Mouse (Mus musculus) left cerebral cortex, adult 2 months (tissue): Measurements from ENCODE around the gene Olfr510. TPM values are rescaled to one million over a fixed set of nuclear protein-coding genes. Genes with fewer than 3 reads are reported as not detected.
"Not testable (repeated sequence)": the region's sequence is repeated elsewhere in the genome, so short reads cannot be mapped to it uniquely, and the experiment has no call there.

Source experiments
- DNase-seq, 2 experiments: peaks; one replicate each; pipeline ENCODE4 v3.0.0; 2021 to 2022; ENCODE audit warnings: low spot score in 2 of 2, mixed read lengths in 1 of 2; ENCODE audit errors: extremely low spot score in 1 of 2
- H3K27ac ChIP-seq: fragments of 200-600 bp; 2 replicates; pipeline ENCODE4 v1.8.1; 2022
- H3K4me3 ChIP-seq: fragments of 200-600 bp; 2 replicates; pipeline ENCODE4 v1.8.1; 2022
- CTCF ChIP-seq: fragments of 200-600 bp; IDR thresholded peaks from 2 replicates; pipeline ENCODE4 v1.8.1; 2022; ENCODE audit warnings: antibody characterized with exemption, mild to moderate bottlenecking, moderate library complexity
- intact Hi-C: fragments of 180-260 bp; cut with DNase I; formaldehyde crosslinking; loops from one replicate; pipeline ENCODE4 v1.15.1; 2025
- long read RNA-seq, 2 experiments: library from polyadenylated mRNA; stranded (forward); transcript quantifications; one replicate each; pipeline ENCODE4 v2.0.0; 2021; ENCODE audit warnings: borderline mapping rate in 2 of 2
- total RNA-seq, 2 experiments: library from RNA; stranded (reverse); gene quantifications; 2 replicates each; pipeline ENCODE4 v1.2.3; 2021

The Olfr510 gene
- not detected for total RNA-seq
- long read RNA-seq, experiment 1, result 0 reads
- long read RNA-seq, experiment 2, result 0 reads

DNA sequence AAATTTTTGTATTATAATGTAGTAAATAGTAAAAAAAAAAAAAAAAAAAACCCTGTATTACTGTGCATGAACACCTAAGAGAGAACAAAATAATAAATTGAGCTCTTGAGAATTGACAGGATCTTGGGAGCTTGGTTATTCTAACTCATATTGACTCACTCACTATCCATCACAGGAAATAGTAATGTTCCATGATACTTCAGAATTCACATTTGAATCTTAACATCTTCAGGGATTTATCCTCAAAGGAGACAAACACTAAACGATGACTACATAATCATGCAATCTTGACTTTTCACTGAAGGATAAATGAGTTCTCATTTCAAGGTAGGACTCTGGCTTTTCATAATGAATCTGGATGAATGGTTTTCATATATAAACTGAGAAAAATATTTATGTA lies at the start of gene Olfr510:
Olfr510 (plus strand) TSS at position 301 of the 400 bp plus-strand sequence.
- no peak for DNase-seq
- Histone ChIP-seq H3K4me3 (no peak within 1 kb of the TSS), H3K27ac (no peak within 1 kb of the TSS)
- intact Hi-C loops, result no loop called here
- TF ChIP-seq CTCF, result no peak

DNA sequence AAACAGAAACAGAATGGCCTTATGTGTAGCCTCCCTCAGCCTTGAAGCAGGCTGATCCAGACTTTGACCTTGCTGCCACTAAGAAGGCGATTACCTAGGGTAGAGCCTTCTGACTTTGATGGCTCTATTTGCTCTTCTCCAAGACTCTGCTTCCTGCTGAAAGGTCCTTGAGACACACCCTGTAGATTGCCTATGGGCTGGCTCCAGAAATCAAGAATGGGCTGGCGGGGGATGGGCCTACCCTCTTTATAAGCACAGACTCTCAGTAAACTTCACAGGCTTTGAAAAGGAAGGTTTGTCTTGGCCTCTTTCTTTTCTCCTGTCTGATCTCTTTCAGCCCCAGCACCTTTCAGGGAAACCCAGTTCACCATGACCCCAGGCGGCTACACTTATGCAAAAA lies 49.4 kb upstream of the Olfr510 start:
- intact Hi-C loops, H3K27ac ChIP-seq, H3K4me3 ChIP-seq, DNase-seq: not testable (repeated sequence)

DNA sequence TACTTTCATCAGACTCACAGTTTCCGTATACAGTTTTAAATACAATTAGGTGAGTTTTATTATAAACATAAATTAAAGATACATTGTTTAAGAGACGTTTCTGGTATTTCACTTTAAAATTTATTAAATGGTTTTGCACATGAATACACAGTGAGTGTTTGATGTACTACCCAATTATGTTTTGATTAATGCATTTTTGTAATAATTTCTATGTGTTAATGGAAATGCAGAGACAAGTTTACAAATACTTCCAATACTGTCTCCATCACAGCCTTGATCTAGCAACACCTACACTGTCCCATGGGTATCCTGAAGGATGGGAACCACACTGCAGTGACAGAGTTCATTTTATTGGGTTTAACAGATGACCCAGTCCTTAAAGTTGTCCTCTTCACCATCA lies 44.7 kb upstream of the Olfr510 start, which contains the start of gene Olfr507:
Olfr507 (plus strand) TSS at position 301 of the 400 bp plus-strand sequence.
- intact Hi-C loops, result no loop called here
- no peak for TF ChIP-seq CTCF

DNA sequence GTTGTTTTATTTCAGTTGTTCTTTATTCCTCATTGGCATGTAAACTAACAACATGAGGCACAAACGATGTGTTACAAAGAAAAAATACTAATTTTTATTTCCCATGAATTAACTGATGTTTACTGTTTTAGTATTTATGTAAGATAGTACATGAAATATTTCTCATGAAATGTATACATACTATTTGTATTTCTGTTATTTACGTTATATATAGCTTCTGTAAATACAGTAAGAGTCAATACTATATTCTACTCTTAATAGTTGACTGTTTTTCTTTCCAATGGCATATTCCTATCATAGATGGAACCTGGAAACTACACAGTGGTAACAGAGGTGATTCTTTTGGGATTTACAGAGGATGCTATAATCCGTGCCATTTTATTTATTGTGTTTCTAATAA lies 36.5 kb upstream of the Olfr510 start, which contains the start of gene Olfr508:
Olfr508 (plus strand) TSS at position 301 of the 400 bp plus-strand sequence.
- intact Hi-C loops, result no loop called here
- H3K27ac ChIP-seq, result no peak within 1 kb of the TSS
- H3K4me3 ChIP-seq, result no peak within 1 kb of the TSS
- no peak for DNase-seq
- no peak for TF ChIP-seq CTCF

More for the DNA sequence above, 44.7 kb upstream of the Olfr510 start, which contains the start of gene Olfr507:
- no peak for DNase-seq
- H3K4me3 ChIP-seq, result no peak within 1 kb of the TSS
- H3K27ac ChIP-seq, result no peak within 1 kb of the TSS

DNA sequence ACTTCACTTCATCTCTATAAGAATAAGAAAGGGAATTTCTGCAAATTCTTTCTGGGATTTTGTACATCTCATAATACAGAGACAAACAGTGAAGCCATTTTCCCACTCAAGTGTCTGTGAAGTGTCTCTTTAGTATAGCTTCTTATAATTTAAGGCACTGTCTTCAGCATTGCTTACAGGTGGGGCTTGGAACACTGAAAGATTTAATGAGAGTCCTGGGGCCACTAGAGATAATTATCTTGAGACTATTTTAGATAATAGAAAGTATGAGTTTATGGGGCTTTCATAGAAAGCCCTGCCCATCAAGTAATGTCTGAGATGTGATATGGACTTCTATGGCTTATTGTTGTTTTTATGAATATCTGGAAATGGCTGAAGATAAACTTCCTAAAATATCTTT lies 14.4 kb upstream of the Olfr510 start, which contains the start of gene Olfr509:
Olfr509 (minus strand) TSS at position 101 of the 400 bp plus-strand sequence.
- intact Hi-C loops, result no loop called here
- Histone ChIP-seq H3K27ac (no peak within 1 kb of the TSS), H3K4me3 (no peak within 1 kb of the TSS)
- DNase-seq, result no peak
- TF ChIP-seq CTCF, result no peak

DNA sequence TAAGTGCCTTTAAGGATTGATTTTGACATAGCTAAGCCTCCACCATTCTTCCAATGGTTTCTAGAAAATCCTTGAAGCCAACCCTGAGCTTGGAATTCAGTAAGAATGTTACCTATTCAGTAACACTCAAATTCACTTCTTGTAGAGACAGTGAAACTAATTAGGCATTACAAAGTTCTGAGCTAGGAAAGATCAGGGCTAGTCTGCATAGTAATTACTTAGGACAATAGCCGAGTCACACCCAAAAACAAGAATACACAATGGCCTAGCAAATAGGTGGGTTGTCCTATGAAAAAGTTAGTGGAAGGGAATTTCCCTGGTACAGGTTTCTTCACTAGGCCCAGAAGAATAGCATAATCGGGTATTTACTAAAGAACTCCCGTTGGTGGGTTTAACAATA lies 3.8 kb upstream of the Olfr510 start:
- Histone ChIP-seq H3K4me3 (no peak overlapping the region), H3K27ac (no peak overlapping the region)
- intact Hi-C loops, result no loop called here
- no peak for TF ChIP-seq CTCF
- no peak for DNase-seq

DNA sequence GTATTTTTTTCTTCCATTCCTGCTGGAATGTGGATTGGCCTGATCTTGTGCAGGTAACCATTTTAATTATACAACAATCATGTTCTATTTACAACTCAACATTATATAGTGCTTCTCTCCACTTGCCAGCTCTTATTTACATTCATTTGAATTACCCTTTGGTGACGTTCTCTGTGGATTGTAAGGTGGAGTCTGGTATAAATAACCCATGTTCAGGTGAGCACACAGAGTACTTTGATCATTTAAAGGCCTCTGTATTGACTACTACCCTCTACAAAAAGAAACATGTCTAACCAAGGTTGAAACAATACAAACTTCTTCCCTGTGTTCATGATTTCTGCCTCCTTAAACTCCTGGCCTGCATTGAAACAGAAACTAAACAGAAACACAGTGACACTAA lies 4.8 kb downstream of the Olfr510 start:
- no peak overlapping the region for H3K27ac ChIP-seq
- intact Hi-C loops, result no loop called here
- DNase-seq, result no peak
- TF ChIP-seq CTCF, result no peak
- no peak overlapping the region for H3K4me3 ChIP-seq

DNA sequence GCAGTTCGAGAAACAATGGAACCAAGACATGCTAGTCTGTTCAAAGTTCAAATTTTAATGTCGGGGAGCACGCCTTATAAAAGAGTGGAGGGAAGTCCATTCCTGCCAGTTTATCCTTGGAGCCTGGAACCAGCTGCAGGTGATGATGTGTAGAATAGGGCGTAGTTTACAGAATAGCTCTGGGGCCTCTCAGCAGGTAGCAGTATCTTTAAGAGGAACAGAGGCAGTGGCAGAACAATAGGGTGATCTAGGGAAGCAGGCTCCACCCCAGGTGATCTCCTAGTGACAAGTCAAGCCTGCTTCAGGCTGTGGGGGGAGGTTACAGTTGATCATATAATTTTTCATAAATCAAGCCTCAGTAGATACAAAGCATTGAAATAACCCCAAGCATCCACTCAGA lies 12.7 kb downstream of the Olfr510 start:
- H3K27ac ChIP-seq, result no peak overlapping the region
- H3K4me3 ChIP-seq, result no peak overlapping the region
- intact Hi-C loops, result no loop called here
- DNase-seq, result no peak
- TF ChIP-seq CTCF, result no peak

DNA sequence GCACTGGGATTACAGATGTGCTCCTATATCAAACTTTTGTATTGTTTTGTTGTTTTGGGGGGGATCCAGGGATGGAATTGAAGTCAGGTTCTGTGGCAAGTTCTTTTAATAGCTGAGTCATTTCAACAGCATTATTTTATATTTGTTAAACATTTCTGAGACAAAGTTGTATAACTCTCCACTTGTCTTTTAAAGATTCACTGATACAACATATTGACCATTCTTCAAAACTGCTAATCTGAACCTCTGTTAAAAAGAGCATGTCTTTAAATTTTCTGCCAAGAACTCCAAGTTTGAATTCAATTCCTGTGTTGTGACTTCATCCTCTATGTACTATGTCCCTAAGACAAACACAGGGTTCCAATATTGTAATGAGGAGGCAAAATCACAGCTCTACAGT lies 46.8 kb downstream of the Olfr510 start, which contains the start of gene Olfr512:
Olfr512 (plus strand) TSS at position 301 of the 400 bp plus-strand sequence.
- no peak within 1 kb of the TSS for H3K27ac ChIP-seq
- TF ChIP-seq CTCF, result no peak

More for the DNA sequence above, 46.8 kb downstream of the Olfr510 start, which contains the start of gene Olfr512:
- no peak for DNase-seq
- H3K4me3 ChIP-seq, result no peak within 1 kb of the TSS
- intact Hi-C loops, result no loop called here

Other genes with a start within 250 kb of the Olfr510 start
- gene Olfr497, start 246.0 kb upstream of the Olfr510 start, total RNA-seq, result not detected
- not detected for gene Olfr498, start 201.1 kb upstream of the Olfr510 start, total RNA-seq
- gene Olfr502, start 141.4 kb upstream of the Olfr510 start, total RNA-seq, result not detected
- not detected for gene Olfr503, start 121.9 kb upstream of the Olfr510 start, total RNA-seq
- not detected for gene Olfr504, start 100.6 kb upstream of the Olfr510 start, total RNA-seq
- gene Olfr506, start 55.6 kb upstream of the Olfr510 start, total RNA-seq, result not detected
- not detected for gene Olfr507, start 44.6 kb upstream of the Olfr510 start, total RNA-seq
- gene Olfr508, start 36.4 kb upstream of the Olfr510 start, total RNA-seq, result not detected
- gene Olfr509, start 14.5 kb upstream of the Olfr510 start, total RNA-seq, result not detected
- not detected for gene Olfr512, start 46.9 kb downstream of the Olfr510 start, total RNA-seq
- not detected for gene Olfr513, start 84.6 kb downstream of the Olfr510 start, total RNA-seq
- not detected for gene Olfr514, start 159.6 kb downstream of the Olfr510 start, total RNA-seq
- gene Olfr516, start 184.1 kb downstream of the Olfr510 start, total RNA-seq, result not detected
- not detected for gene Olfr517, start 206.0 kb downstream of the Olfr510 start, total RNA-seq
- not detected for gene Olfr518, start 218.6 kb downstream of the Olfr510 start, total RNA-seq
- gene Olfr519, start 228.0 kb downstream of the Olfr510 start, total RNA-seq, result not detected